Mouse (Mus musculus): ENCODE results near the gene Fas.

DNA sequence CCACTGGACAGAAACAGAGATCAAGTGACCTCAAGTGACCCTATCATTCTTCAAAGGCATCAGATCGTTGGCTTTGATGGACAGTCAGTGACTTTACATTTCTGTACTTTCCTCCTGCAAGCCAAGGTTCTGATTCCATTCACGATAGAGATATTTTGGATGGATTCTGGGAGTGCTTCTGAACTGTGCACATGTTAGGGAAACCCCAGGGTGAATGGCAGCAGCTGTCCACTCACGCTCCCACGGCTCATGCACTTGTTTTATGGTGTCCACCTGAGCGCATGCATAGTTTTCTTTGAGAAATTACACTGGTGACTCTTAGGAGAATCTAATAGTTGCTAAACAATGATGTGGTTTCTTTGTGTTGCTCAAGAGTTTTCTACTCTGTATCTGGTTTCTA is 34.3 kb upstream of the Fas start:
- TF ChIP-seq CTCF (IDR thresholded peaks at IDR 0.05; ENCODE audit: insufficient read depth, low read depth, low read length) (no peak), POLR2A (IDR thresholded peaks at IDR 0.05; ENCODE audit: insufficient read depth, low read depth, low read length) (no peak)
